Mouse (Mus musculus) myocyte (in vitro differentiated cells): ENCODE data around the gene Ccdc85b.

ENCODE experiments used
- CEBPB ChIP-seq: IDR thresholded peaks from 2 replicates; pipeline ENCODE4 v1.6.1; 2011; ENCODE audit warnings: mild to moderate bottlenecking, moderate library complexity; ENCODE audit not compliant: poor library complexity, insufficient read depth, severe bottlenecking
- E2F4 ChIP-seq: IDR thresholded peaks from one replicate; pipeline ENCODE4 v1.6.1; 2011; ENCODE audit warnings: mild to moderate bottlenecking, control low read depth, moderate library complexity; ENCODE audit not compliant: insufficient read depth
- MAX ChIP-seq: IDR thresholded peaks from one replicate; pipeline ENCODE4 v1.6.1; 2011; ENCODE audit warnings: low read depth, mild to moderate bottlenecking, control low read depth
- POLR2A ChIP-seq: IDR thresholded peaks from one replicate; pipeline ENCODE4 v1.6.1; 2011; ENCODE audit warnings: low read depth, mild to moderate bottlenecking, control low read depth, moderate library complexity; ENCODE audit not compliant: insufficient read length
- REST ChIP-seq: IDR thresholded peaks from one replicate; pipeline ENCODE4 v1.6.1; 2011; ENCODE audit warnings: mild to moderate bottlenecking, control low read depth, moderate library complexity; ENCODE audit not compliant: insufficient read depth, insufficient read length
- TCF12 ChIP-seq: IDR thresholded peaks from one replicate; pipeline ENCODE4 v1.6.1; 2011; ENCODE audit warnings: mild to moderate bottlenecking, control low read depth; ENCODE audit not compliant: poor library complexity, insufficient read depth, severe bottlenecking
- TCF3 ChIP-seq: IDR thresholded peaks from one replicate; pipeline ENCODE4 v1.6.1; 2011; ENCODE audit warnings: low read depth, control low read depth; ENCODE audit not compliant: insufficient read length
- USF1 ChIP-seq: IDR thresholded peaks from one replicate; pipeline ENCODE4 v1.6.1; 2011; ENCODE audit warnings: low read depth, mild to moderate bottlenecking, control low read depth, moderate library complexity

DNA sequence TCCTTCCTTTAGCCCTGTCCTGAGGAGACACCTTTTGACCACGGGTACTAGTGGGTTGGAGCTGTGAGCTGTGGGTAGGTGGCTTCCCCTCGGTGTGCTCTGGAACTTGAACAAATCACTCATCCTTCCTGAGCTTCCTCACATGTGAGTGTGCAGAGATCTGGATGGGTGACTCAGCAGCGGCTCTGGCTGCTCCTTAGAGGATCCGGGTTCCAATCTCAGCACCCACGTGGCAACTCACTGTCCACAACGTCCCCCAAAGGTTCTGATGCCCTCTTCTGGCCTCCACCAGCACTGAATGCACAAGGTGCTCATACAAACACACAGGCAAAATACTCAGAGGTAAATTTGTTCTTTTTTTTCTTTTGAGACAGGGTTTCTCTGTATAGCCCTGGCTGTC is 5.9 kb downstream of the Ccdc85b start:
- TF ChIP-seq E2F4 (no peak), USF1 (no peak), TCF12 (no peak), POLR2A (no peak), CEBPB (no peak), MAX (no peak), REST (no peak), TCF3 (no peak)
